Mouse (Mus musculus): ENCODE results near the gene Sh2d6.
A peak's percentile ranks its signal among the peaks of the same experiment; 100 is the strongest.

Sh2d6 gene

DNA sequence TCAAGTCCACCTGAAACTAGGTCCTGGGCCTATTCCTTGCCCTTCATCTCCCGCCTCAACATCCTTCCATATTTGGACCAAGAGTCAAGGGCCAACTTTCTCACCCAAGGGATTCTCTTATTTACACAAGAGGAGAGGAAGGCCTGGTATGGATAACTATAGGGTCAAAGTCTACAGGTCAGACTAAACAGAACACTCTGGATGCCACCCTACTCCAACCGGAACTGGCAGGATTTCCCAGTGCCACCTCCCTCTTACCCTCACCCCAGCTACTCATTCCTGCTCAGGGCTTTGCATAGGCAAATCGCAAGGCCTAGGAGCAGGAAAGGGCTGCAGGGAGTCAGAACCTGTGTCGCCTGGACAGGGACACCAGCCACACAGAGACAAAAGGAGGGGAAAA, 1.7 kb upstream of the Sh2d6 start:
- no peaks in the 10 kb centered on the region for H3K36me3 ChIP-seq (ENCODE audit: control insufficient read depth, insufficient read depth, low read length, poor library complexity, severe bottlenecking)
- no peaks in the 10 kb centered on the region for H3K27me3 ChIP-seq (ENCODE audit: control insufficient read depth, insufficient read depth, low read length, poor library complexity, severe bottlenecking)
- no peak for DNase-seq (ENCODE audit: low read depth, low spot score)

- no peaks in the 10 kb centered on the region for H3K36me3 ChIP-seq (ENCODE audit: control insufficient read depth, insufficient read depth, low read length, poor library complexity, severe bottlenecking)
- DNase-seq (ENCODE audit: low read depth, low spot score) = no peak
Measured at GRCm38 (mm10) chr6:72522288-72522687, 781 bp upstream of the Sh2d6 start.

DNA sequence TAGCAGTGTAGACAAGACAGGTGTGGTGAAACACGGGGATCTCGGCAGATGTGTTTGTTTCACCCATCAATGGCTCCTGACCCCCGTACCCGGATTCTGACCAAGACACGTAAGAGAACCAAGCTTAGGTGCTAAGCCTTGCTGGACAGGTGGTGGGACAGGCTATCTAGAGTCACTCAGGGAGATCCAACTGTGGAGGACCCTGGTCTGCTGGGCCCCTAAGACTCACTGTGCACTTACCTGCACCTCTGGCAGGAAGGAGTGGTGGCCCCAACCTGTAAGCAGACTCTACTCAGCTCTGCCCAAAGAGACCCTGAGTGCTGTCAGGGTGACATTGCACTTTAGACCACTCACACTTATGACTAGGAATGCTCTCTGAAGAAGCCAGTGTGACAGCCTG, 603 bp downstream of the Sh2d6 start:
- no peaks in the 10 kb centered on the region for H3K36me3 ChIP-seq (ENCODE audit: control insufficient read depth, insufficient read depth, low read length, poor library complexity, severe bottlenecking)
- no peaks in the 10 kb centered on the region for H3K27me3 ChIP-seq (ENCODE audit: control insufficient read depth, insufficient read depth, low read length, poor library complexity, severe bottlenecking)
- no peak for DNase-seq (ENCODE audit: low read depth, low spot score)

More at GRCm38 (mm10) chr6:72522288-72522687, 781 bp upstream of the Sh2d6 start:
- H3K27me3 ChIP-seq (ENCODE audit: control insufficient read depth, insufficient read depth, low read length, poor library complexity, severe bottlenecking) = no peaks in the 10 kb centered on the region

DNA sequence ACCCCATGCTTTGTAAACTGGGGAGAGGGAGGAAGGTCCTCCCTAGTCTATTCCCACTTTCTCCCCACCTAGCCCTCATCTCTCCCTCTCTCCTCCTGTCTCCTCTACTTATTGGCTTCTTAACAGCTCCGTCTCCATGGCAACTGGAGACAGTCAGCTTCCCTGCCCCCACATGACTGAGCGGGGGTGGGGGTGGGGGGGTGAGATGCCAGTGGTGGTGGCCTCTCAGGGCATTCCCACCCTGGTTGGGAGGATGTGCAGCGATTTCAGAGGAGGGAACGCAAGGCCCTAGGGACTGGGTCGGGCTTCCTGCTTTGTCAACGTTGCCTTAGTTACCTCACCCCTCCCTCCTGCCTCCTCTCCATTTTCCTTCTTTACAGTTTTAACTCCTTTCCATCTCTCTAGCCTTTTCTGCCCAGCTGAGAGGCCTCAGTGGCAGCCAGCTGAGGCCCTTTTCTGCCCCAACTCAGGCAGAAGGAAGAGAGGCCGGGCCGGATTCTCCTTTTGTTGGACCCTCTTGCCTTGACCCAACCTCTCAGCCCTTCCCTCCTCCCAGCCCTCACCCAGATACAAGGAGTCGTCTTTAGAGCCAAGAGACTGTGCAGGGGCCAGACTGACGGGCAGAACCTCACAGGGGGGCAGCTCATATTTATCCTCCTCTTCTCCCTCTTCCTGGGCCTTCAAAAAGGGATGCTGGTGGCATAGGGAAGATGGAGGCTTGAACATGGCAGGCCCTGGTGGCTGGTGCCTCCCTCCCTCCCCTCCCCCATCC, 1.4 kb downstream of the Sh2d6 start:
- Histone ChIP-seq H3K27me3 (ENCODE audit: control insufficient read depth, insufficient read depth, low read length, poor library complexity, severe bottlenecking) (no peaks in the 10 kb centered on the region), H3K36me3 (ENCODE audit: control insufficient read depth, insufficient read depth, low read length, poor library complexity, severe bottlenecking) (no peaks in the 10 kb centered on the region)
- DNase-seq (ENCODE audit: low read depth, low spot score) = peak; percentile 77

DNA sequence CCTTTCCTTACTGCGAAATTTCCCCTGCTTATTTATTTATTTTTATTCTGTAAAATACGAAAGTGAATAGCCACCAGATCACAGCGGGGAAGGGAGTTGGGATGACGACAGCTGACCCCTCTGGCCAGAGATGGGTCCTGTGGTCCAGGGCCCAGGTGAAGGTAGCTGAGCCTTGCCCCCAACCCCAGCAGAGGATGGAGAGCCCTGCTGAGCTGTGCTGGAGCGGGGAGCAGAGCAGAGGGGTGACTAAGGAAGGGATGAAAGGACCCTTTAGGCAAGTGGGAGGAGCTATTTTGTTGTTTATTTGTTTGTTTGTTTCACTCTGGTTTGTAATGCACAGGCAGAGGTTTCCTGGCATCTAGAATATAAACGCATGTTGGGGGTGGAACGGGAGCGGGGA, 2.2 kb downstream of the Sh2d6 start:
- H3K36me3 ChIP-seq (ENCODE audit: control insufficient read depth, insufficient read depth, low read length, poor library complexity, severe bottlenecking) = no peaks in the 10 kb centered on the region
- H3K27me3 ChIP-seq (ENCODE audit: control insufficient read depth, insufficient read depth, low read length, poor library complexity, severe bottlenecking) = no peaks in the 10 kb centered on the region
- DNase-seq (ENCODE audit: low read depth, low spot score) = no peak

DNA sequence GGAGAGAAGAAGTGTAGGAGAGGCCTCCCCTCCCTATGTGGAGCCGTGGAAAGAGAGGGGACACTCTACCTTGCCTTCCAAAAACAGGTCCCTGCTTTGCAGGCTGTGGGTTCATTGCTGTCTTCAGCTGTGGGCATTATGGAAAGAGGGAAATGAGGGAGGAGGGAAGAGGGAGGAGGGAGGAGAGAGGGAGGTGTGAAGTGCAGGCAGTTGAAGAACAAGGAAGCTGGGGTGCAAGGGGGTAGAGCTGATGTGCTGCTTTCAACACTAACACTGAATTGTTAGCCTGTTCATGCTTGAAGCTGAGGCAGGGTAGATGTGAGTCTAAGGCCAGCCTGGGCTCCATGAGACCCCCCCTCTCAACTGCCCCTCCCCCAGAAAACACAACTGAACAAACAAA, 2.7 kb downstream of the Sh2d6 start:
- H3K36me3 ChIP-seq (ENCODE audit: control insufficient read depth, insufficient read depth, low read length, poor library complexity, severe bottlenecking) = no peaks in the 10 kb centered on the region
- no peak for DNase-seq (ENCODE audit: low read depth, low spot score)
- H3K27me3 ChIP-seq (ENCODE audit: control insufficient read depth, insufficient read depth, low read length, poor library complexity, severe bottlenecking) = no peaks in the 10 kb centered on the region

DNA sequence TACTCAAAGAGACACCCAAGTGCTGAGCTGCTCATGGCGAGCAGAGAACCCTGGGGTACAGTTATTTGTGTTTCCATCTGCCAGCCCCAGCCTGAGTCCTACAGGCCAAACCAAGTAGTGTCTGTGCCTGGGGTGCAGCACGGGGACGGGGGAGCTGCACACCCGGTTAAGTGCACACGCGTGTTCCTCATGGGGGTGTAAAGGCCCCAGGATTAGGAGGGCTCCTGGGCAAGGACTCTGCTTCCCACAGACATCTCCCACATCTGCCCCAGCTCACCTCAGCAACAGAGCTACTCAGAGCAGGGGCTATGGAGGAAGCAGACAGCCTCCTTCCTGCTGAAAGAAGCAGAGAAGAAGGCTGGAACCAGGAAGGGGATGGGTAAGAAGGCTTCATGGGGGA, 5.9 kb downstream of the Sh2d6 start:
- Histone ChIP-seq H3K27me3 (ENCODE audit: control insufficient read depth, insufficient read depth, low read length, poor library complexity, severe bottlenecking) (no peaks in the 10 kb centered on the region), H3K36me3 (ENCODE audit: control insufficient read depth, insufficient read depth, low read length, poor library complexity, severe bottlenecking) (no peaks in the 10 kb centered on the region)
- no peak for DNase-seq (ENCODE audit: low read depth, low spot score)

DNA sequence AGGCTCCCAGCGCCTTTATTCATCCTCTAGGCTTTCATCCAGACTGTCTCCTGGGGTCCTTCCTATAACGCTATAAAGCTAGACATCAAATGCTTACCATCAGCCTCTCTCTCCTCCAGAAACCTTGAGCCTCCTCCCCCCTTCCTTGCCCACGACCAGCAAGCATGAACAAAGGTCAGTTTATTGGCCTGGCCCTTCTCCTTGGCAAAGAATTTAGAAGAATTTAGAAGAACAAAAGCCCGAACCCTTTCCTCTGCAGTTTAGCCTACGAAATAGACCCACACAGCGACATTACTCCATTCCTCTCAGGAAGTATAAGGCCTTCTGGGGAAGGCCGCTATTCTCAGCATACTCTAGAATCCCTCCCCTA, 8.5 kb downstream of the Sh2d6 start:
- H3K27me3 ChIP-seq (ENCODE audit: control insufficient read depth, insufficient read depth, low read length, poor library complexity, severe bottlenecking) = no peaks in the 10 kb centered on the region
- H3K36me3 ChIP-seq (ENCODE audit: control insufficient read depth, insufficient read depth, low read length, poor library complexity, severe bottlenecking) = no peaks in the 10 kb centered on the region
- no peak for DNase-seq (ENCODE audit: low read depth, low spot score)

GRCm38 (mm10) chr6:72512386-72513070, 9.0 kb downstream of the Sh2d6 start:
- peak; percentile 65 for DNase-seq (ENCODE audit: low read depth, low spot score)
- Histone ChIP-seq H3K27me3 (ENCODE audit: control insufficient read depth, insufficient read depth, low read length, poor library complexity, severe bottlenecking) (no peaks in the 10 kb centered on the region), H3K36me3 (ENCODE audit: control insufficient read depth, insufficient read depth, low read length, poor library complexity, severe bottlenecking) (no peaks in the 10 kb centered on the region)

DNA sequence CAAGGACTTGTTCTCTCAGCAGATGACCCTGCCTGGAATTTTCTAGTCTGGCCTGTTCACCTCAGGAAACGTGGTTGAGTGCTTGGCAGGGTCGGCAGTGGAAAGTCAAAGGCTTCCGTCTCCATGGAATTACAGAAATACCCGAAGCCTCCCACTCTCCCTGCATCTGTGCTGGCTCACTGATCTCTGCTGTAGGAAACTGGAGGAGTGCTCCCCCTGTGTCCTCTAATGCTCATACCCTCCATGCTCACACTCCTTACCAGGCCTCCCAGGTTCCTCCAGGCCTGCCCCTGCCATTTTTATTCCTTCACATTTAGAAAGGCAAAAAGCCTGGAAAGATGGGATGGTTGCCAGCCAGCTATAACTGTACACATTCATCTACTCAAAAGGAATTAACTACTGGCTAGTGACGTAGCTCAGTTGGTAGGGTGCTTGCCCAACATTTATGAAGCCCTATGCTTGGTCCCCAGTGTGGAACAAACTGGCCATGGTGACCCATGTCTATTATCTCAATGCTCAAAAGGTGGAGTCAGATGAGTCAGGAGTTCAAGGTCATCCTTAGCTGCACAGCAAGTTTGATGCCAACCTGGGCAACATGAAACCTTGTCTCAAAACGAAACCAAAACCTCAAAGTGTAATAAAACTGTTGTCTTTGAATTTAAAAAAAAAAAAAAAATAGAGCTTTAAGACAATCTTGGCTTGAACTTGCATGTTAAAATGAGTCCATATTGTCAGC, 10.7 kb downstream of the Sh2d6 start:
- Histone ChIP-seq H3K27me3 (ENCODE audit: control insufficient read depth, insufficient read depth, low read length, poor library complexity, severe bottlenecking) (no peaks in the 10 kb centered on the region), H3K36me3 (ENCODE audit: control insufficient read depth, insufficient read depth, low read length, poor library complexity, severe bottlenecking) (no peaks in the 10 kb centered on the region)
- DNase-seq (ENCODE audit: low read depth, low spot score) = no peak

GRCm38 (mm10) chr6:72509872-72510435, 11.6 kb downstream of the Sh2d6 start:
- H3K27me3 ChIP-seq (ENCODE audit: control insufficient read depth, insufficient read depth, low read length, poor library complexity, severe bottlenecking) = no peaks in the 10 kb centered on the region
- DNase-seq (ENCODE audit: low read depth, low spot score) = no peak
- no peaks in the 10 kb centered on the region for H3K36me3 ChIP-seq (ENCODE audit: control insufficient read depth, insufficient read depth, low read length, poor library complexity, severe bottlenecking)

DNA sequence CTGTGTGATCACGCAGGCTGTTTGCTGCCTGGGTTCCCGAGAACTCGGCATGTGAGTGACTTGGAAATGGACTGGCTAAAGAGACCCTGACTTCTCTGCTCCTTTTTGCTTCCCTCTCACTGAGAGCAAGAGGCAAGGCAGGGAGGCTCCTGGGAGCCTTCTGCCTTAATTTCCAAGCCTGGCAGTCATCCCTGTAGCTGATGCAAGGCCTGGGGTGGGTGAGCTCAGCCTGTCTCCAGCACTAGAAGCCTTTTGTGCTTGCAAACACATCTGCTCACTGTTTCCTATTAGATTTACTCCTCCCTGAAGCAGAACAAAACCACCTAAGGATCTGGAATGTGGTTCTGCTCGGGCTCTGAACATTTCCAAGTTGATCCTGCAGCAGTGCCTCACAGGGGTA, 12.9 kb downstream of the Sh2d6 start:
- no peak for DNase-seq (ENCODE audit: low read depth, low spot score)
- Histone ChIP-seq H3K27me3 (ENCODE audit: control insufficient read depth, insufficient read depth, low read length, poor library complexity, severe bottlenecking) (no peaks in the 10 kb centered on the region), H3K36me3 (ENCODE audit: control insufficient read depth, insufficient read depth, low read length, poor library complexity, severe bottlenecking) (no peaks in the 10 kb centered on the region)

GRCm38 (mm10) chr6:72506104-72506503, 15.4 kb downstream of the Sh2d6 start:
- Histone ChIP-seq H3K27me3 (ENCODE audit: control insufficient read depth, insufficient read depth, low read length, poor library complexity, severe bottlenecking) (no peaks in the 10 kb centered on the region), H3K36me3 (ENCODE audit: control insufficient read depth, insufficient read depth, low read length, poor library complexity, severe bottlenecking) (no peaks in the 10 kb centered on the region)
- no peak for DNase-seq (ENCODE audit: low read depth, low spot score)

DNA sequence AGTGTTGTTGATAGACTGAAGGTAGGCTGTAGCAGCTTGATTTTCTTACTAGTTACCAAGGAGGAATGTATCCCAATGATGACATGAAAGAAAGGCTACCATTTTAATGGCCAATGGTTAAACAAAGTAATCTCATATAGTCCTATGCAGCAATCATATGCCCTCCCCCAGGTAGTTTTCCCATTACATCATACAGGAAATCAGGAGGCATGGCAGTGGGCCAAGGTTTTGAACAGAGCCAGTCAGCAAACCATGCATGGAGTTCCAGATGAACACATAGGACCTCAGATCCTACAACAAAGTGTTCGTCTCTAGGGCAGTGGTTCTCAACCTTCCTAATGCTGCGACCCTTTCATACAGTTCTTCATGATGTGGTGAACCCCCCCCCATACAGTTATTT, 17.6 kb downstream of the Sh2d6 start:
- DNase-seq (ENCODE audit: low read depth, low spot score) = no peak
- Histone ChIP-seq H3K27me3 (ENCODE audit: control insufficient read depth, insufficient read depth, low read length, poor library complexity, severe bottlenecking) (no peaks in the 10 kb centered on the region), H3K36me3 (ENCODE audit: control insufficient read depth, insufficient read depth, low read length, poor library complexity, severe bottlenecking) (no peaks in the 10 kb centered on the region)

DNA sequence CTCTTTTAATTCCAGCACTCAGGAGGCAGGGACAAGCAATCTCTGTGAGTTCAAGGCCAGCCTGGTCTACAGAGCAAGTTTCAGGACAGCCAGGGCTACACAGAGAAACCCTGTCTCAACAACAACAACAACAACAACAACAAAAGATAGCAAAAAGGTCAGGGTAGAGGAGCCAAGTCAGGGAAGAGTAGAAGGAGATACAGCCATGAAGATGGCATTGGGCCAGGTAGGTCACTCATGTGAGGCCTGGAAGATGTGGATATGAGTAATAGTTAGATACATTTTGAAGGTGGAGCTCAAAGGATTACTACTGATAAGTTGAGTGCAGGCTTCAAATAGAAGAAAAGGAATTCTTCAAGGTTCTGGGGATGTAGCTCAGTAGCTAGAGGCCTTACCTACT, 18.2 kb downstream of the Sh2d6 start:
- DNase-seq (ENCODE audit: low read depth, low spot score) = no peak
- no peaks in the 10 kb centered on the region for H3K36me3 ChIP-seq (ENCODE audit: control insufficient read depth, insufficient read depth, low read length, poor library complexity, severe bottlenecking)
- H3K27me3 ChIP-seq (ENCODE audit: control insufficient read depth, insufficient read depth, low read length, poor library complexity, severe bottlenecking) = no peaks in the 10 kb centered on the region

All from splenic B cell, adult 2 months (primary cell).